Mouse (Mus musculus) adrenal gland, postnatal 14 days (tissue): Measurements from ENCODE around the gene Pcolce2. TPM values are rescaled to one million over a fixed set of nuclear protein-coding genes. Genes with fewer than 3 reads are reported as not detected.
"Not testable (repeated sequence)": the region's sequence is repeated elsewhere in the genome, so short reads cannot be mapped to it uniquely, and the experiment has no call there.

Experiments
- DNase-seq: peaks from one replicate; pipeline ENCODE4 v3.0.0; 2021; ENCODE audit warnings: mixed read lengths
- long read RNA-seq, 2 experiments: library from polyadenylated mRNA; stranded (forward); transcript quantifications; one replicate each; pipeline ENCODE4 v2.0.0; 2021
- total RNA-seq: library from RNA; stranded (reverse); gene quantifications from 2 replicates; pipeline ENCODE4 v1.2.3, GENCODE M21; 2021

The Pcolce2 gene
- total RNA-seq = 3.4 and 5.0 TPM in 2 replicates
- long read RNA-seq, experiment 1, full-length matches to known transcripts = 3 of 3 reads
- long read RNA-seq, experiment 1, partial matches to known transcripts = 0 of 3 reads
- long read RNA-seq, experiment 1, other reads (novel, unspliced or antisense) = 0 of 3 reads
- long read RNA-seq, experiment 2, full-length matches to known transcripts = 2 of 4 reads
- long read RNA-seq, experiment 2, partial matches to known transcripts = 2 of 4 reads
- long read RNA-seq, experiment 2, other reads (novel, unspliced or antisense) = 0 of 4 reads

- DNase-seq = peak; percentile 64
These were observed at the start of gene Pcolce2 for GRCm38 (mm10) chr9:95637271-95638181. Gene Pcolce2, plus strand, starts transcription at chr9:95637601.

DNA sequence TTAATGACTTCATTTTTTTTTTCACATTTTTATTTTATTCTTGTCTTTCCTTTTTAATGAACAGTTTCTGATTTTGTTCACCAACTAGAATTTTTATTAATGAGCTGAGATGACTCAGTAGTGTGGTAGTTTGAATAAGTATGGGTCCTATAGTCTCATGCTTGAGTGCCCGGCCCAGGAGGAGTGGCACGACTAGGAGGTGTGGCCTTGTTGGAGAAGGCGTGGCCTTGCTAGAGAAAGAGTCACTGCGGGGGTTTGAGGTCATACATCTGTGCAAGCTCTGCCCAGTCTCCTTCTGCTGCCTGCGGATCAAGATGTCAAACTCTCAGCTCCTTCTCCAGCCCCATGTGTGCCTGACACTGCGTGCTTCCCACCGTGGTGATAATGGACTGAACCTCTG, 49.3 kb upstream of the Pcolce2 start:
- DNase-seq = no peak

DNA sequence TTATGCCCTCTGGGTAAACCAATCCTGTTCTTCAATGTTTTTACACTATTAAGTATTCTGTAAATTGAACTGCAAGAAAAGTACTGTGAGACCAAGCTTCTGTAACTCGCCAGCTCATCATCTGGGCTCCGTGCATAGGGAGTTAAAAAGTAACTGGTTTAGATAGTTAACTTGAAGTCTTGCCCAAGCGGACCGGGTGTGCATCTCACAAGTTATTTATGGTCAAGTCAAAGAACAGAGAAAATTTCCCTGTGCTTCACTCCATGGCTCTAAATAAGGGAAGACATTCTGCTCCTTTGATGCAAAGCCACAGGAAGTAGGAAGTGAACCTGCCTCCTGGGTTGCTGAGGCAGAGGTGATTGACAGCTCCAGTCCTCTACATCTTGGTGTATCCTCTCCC, 43.1 kb upstream of the Pcolce2 start:
- no peak for DNase-seq

DNA sequence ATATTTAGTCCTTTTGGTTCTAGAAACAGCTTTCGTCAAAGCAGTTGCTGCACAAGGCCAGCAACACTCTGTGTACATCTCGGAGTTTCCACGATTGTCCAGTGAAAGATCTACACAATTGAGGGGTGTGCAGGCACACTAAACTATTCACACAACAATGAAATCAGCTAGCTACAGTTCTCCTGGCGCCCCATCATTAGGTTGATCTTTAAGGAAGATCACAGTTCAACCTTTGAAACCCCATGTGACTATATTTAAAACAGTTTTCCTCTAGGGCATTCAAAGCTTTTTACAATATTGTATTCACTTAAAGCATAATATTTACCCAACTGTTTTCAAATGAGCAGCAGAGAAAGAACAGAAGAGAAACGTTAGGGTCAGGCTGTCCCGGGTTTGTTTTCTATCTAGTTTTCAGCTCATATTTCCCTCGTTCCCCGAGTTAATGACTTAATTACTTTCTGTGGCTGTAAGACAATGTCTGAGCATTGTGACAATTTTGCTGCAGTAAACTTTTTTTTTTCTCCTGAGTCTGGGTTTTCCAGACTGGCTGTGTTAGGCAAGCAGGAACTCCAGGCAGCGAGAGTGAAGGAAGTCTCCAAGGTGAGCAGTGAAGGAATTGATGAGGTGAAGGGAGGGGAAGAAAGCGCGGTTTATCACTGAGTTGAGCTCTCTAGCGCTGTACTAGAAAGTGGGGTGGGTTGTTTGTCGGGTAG, 39.8 kb upstream of the Pcolce2 start:
- DNase-seq = no peak

- no peak for DNase-seq
These were observed 39.2 kb upstream of the Pcolce2 start for GRCm38 (mm10) chr9:95598179-95598721.

GRCm38 (mm10) chr9:95599399-95599798, 38.0 kb upstream of the Pcolce2 start:
- no peak for DNase-seq

GRCm38 (mm10) chr9:95602849-95603248, 34.6 kb upstream of the Pcolce2 start:
- no peak for DNase-seq

GRCm38 (mm10) chr9:95603316-95603715, 34.1 kb upstream of the Pcolce2 start:
- DNase-seq = no peak

- no peak for DNase-seq
These were observed 30.2 kb upstream of the Pcolce2 start for GRCm38 (mm10) chr9:95607196-95607595.

DNA sequence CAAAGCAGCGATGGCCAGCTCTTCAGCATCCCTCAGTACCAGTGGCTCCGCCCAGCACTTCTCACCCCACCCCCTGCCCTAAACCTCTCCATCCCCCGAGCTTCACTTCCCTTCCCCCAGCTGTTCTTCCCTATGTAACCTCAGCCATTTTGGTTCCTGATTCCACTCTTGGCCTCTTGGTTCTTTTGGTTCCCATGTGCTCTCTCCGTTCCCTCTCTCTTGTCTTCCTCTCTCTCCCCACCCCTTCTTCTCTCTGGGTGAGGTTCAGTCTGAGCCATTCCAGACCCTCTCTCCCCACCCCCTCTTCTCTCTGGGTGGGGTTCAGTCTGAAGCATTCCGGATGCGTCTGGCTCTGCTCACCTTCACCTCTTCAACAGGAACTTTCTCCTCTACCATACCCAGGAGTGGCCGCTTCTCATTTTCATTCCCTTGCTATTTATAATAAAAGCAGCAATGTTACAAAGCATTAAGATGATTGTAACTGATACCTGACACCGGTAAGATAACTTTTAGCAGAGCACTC, 25.1 kb upstream of the Pcolce2 start:
- DNase-seq = no peak

GRCm38 (mm10) chr9:95613426-95614127, 23.8 kb upstream of the Pcolce2 start:
- DNase-seq = no peak

GRCm38 (mm10) chr9:95614861-95615615, 22.4 kb upstream of the Pcolce2 start:
- DNase-seq = peak; percentile 12

DNA sequence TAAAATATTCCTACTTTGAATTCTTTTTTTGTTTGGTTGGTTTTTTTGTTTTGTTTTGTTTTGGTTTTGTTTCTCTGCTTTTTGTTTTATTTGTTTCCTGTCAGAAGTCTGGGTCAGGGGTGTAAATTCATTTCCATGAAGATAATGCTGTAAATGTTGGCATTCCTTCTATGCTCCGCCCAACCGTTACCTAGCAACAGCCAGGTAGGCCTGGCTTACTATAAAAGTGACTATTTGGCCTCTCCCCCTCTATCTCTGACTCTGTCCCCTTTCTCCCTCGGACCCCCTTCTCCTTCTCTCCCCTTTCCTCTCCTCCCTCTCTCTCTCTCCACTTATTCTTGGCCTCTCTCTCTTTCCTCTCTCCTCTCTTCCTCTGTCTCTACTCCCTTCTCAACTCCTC, 21.4 kb upstream of the Pcolce2 start:
- DNase-seq = no peak

DNA sequence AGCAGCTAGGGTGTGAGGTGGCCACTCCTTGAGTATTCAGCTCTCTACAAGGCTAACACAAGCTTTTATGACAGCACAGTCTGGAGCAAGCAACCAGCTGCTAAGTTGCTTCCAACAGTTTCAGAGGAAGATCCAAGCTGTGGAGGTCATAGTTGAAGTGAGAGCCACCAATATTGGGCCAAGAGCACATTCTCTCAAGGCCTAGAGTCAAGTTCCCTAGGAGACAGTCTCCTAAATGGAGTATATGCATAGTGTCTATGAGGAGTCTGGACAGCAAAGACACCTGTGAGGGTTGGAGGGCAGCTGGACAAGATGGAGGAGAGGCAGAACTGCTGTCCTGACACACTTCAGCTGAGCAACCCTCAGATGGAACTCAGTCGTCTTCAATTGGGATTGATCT, 18.8 kb upstream of the Pcolce2 start:
- DNase-seq = no peak

- DNase-seq = no peak
These were observed 13.3 kb upstream of the Pcolce2 start for GRCm38 (mm10) chr9:95624072-95624471.

GRCm38 (mm10) chr9:95628439-95628948, 8.9 kb upstream of the Pcolce2 start:
- no peak for DNase-seq

GRCm38 (mm10) chr9:95629561-95629960, 7.8 kb upstream of the Pcolce2 start:
- not testable (repeated sequence) for DNase-seq

DNA sequence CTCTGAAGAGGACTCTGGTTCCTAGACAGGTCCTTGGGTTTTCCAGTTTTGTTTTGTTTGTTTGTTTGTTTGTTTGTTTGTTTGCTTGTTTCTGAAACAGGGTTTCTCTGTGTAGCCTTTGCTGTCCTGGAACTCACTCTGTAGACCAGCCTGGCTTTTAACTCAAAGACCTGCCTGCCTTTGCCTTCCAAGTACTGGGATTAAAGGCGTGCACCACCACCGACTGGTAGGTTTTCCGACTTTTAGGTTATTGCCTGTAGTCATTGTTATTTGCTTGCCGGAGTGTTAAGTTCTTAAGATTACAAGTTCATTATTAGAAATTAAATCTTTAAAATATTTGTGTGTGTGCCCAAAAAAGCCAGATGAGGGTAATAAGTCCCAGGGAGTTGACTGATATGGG, 1.0 kb upstream of the Pcolce2 start:
- no peak for DNase-seq

GRCm38 (mm10) chr9:95639919-95640318, 2.5 kb downstream of the Pcolce2 start:
- DNase-seq = no peak

GRCm38 (mm10) chr9:95645926-95646325, 8.5 kb downstream of the Pcolce2 start:
- DNase-seq = peak; percentile 45

DNA sequence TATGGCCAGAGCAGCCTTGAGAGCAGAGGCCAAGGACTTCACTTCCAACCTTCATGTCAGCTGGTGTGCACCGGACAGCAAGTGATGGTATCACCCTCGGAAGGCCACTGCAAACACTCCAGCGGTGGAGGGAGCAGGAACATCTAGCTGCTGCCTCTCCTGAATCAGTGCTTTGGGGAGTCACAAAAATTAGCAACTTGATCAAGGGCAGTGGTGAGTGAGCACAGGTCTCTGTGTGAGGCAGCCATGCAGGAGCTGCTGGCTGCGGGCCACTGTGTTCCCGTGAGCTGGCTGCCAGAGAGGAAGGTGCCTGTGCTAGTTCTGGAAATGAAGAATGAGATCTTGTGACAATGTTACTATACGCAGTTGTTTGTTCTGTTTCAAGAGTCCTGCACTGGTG, 16.0 kb downstream of the Pcolce2 start:
- peak; percentile 51 for DNase-seq
